Mouse (Mus musculus) neural tube, embryonic 10.5 days (tissue): ENCODE measurements at regions not wholly inside any gene's neighbourhood (a gene's known extent, or its start where the extent isn't known, plus 50 kb on each side); places are given as distances from the start of the nearest gene placed in this dataset.
A peak's percentile ranks its signal among the peaks of the same experiment; 100 is the strongest.

Source experiments
- DNase-seq: peaks from one replicate; pipeline ENCODE4 v3.0.0-alpha.2; 2017; ENCODE audit warnings: low spot score; ENCODE audit errors: extremely low spot score

DNA sequence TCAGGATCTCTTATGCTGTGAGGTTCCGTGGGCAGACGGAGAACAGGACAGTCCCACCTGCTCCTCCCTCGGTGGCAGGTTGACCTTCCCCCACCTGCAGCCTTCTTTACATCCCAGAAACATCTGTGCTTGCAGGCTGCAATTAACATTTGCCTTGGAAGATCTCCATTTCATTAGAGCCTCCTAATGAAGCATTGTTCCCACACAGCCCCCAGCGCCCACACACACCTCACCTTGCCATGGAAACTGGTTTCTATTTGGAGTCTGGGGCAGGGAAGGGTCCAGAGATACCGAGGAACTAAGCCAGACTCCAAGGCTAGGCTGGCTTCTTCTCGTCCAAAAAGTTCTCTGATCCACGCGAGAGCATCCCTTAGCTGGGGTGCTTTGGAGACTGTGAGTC, 56.6 kb upstream of the Rpl38 start:
- DNase-seq, result no peak

- DNase-seq, result no peak
Measured at GRCm38 (mm10) chr11:114608009-114608408, 60.3 kb upstream of the Rpl38 start.

- DNase-seq, result no peak
Measured at GRCm38 (mm10) chr11:114603108-114603507, 65.2 kb upstream of the Rpl38 start.

DNA sequence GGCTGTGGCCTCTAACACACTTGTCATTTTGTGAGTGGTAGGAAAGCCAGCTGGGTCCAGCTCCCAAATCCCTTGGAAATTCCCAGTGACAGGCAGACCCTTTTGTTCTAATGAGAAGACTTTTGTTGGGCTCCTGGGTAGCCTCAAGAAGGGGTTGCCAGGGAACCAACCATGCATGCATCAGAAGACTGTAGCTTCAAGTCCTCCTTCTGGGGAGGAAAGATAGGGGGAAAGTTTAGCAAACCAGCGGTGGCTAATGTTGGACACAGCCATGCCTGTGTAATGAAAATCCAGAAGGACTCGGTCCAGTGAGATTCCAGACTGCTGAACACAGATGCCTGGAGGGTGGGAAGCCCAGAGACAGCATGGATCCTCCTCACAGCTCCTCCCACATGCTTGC, 71.1 kb upstream of the Rpl38 start:
- no peak for DNase-seq

DNA sequence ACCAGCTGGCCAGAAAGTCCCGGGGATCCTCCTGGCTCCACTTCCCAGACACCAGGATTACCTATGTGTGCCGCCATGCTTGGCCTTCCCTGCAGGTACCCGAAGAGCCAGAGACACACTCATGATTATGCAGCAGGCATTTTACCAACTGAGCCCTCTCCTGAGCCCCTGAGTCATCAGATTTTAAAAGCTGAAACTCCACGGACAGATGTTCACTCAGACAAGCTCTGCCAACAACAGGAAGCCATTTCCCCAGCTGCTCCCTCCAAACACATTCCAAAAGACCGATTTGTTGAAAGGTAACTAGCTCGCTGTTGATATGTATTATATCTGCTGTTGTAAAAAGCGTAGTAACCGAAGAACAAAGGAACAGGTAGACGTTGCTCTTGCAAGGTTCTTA, 75.4 kb upstream of the Rpl38 start:
- DNase-seq, result no peak

DNA sequence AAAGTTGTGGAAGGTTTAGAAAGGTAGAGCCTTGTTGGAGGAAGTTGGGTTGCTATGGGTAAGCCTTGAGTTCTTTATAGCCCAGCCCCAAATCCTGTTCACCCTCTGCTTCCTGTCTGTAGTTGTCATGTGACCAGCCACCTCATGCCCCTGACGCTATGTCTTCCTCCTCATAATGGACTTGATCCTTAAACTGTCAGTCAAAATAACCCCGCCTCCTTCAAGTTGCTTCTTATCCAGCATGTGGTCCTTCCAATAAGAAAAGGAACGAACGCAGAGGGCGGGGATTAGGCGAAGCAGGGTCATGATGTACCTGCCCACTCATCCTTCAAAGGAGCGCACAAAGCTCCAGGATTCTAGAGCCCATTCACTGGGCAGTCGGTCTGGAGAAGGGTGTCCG, 79.8 kb upstream of the Rpl38 start:
- DNase-seq, result no peak

DNA sequence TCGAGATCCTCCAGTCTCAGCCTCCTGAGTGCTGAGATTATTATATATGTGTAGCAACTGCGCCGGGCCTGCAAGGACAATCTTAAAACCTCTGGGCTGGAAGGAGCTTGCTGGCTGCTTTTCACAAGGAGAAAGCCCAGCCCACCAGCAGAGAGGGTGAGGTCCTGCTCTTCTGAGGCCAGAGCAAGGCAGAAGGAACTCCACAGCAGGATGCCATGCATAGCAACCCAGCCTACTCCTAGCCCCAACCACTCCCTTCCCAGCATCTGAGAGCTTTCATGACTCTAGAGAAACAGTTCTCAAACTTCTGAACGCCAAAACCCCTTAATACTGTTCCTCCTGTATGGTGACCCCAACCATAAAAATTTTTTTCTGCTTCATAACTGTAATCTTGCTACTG, 80.3 kb upstream of the Rpl38 start:
- DNase-seq, result no peak

DNA sequence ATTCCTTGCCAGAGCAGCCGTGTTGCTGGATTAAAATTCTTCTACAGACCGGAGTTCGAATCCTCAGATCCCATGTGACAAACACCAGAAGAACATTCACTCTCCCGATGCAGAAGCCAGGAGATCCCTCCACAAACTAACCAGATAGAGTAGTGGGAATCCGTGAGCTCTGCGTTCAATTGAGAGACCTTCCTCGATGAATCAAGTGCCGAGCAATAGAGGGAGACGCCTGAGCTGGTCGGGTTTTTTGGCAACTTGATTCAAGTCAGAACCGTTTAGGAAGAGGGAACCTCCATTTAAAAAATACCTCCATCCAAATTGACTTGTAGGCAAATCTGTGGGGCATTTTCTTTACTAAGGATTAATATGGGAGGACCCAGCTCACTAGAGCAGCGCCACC, 81.9 kb upstream of the Rpl38 start:
- DNase-seq, result no peak

GRCm38 (mm10) chr11:114584804-114585203, 83.5 kb upstream of the Rpl38 start:
- DNase-seq, result no peak

DNA sequence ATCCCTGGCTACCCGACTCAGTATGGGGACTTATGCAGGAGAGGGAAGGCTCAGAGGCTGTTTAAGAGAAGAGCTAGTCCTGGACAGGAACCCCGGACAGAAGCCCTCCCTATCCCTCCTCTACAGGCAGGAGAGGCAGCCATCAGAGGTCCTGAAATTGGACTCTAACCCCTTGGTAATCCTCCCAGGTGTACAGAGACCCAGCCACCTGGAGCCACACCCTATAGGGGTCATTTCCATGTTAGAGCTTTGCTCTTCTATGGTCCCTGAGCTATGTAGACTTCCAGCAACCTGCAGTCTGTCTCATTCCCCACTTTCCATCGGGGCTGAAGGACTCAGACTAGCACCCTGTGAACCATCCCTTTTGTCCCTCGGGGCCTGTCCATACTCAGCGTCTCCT, 84.2 kb upstream of the Rpl38 start:
- DNase-seq, result no peak

DNA sequence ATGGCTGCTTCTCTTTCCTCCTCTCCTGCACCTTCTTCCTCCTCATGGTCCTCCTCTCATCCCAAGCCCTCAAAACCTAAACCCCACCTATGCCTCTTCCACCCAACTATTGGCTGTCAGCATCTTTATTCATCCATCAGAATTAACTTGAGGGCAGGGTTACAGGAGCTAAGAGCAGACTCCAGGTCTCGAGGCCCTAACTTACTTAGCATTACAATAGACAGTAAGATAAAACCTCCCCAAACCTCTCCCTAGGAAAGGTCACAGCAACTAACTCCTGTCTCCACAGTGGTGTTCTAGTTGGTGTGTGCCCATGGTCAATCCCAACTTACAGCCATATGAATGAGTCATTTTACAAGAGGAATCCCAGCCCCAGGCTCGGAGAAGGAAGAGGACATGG, 88.3 kb upstream of the Rpl38 start:
- no peak for DNase-seq

- no peak for DNase-seq
Measured at GRCm38 (mm10) chr11:114578551-114578950, 89.8 kb upstream of the Rpl38 start.

GRCm38 (mm10) chr11:114576803-114577202, 91.5 kb upstream of the Rpl38 start:
- DNase-seq, result no peak

GRCm38 (mm10) chr11:114571144-114571869, 97.0 kb upstream of the Rpl38 start:
- no peak for DNase-seq

DNA sequence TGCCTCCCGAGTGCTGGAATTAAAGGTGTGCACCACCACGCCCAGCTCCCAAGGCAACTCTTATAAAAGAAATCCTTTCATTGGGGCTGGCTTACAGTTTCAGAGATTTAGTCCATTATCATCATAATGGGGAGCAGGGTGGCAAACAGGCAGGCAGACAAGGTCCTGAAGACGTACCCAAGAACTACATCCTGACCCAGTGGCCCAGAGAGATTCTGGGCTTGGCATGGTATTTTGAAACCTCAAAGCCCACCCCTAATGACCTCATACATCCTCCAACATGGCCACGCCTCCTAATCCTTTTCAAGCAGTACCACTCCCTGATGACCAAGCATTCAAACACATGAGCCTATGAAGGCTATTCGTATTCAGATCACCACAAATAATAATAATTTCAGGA, 98.2 kb upstream of the Rpl38 start:
- DNase-seq, result no peak

DNA sequence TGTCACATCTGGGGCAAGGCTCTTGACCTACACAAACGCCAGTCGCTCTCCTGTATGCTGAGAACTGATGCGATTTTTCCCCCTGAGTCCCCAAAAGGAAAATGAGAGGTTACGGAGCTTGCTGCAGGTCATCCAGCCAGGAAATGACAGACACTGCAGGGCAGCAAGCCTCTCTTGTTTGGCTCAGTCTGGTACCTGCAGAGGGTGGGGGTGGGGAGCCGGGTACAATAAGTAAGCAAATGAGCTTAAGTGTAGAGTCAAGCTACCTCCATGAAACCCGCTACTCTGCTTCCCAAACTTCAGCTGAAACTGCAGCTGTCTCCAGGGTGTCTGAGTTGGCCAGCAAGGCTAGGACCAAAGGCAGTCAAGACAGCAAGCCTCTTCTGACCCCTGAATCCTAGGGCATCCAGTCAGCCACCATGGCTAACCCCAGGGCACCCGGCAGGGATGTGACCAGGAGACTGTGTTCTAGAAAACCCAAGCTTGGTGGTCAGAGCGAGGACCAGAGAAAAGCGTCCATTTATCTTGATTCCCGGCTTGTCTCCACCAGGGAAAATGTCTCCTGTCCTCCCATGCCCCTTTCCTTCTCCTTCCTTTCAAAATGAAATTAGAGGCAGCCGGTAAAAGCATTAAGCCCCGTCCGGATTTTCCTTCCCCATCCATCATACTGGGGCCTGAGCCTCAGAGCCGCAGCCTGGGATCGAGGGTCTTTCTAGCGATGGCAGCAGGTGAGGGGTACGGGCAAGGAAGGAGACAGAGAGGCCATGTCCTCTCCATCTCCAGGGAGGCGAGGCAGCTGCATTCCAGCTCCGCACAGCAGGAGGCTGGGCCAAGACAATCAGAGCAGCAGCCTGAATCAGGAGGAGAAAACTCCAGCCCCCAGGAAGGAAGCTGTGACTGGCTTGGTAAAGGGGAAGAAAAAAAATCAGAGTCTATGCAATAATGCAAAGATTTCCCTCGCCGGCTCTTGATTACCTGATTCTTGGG, 100.2 kb upstream of the Rpl38 start:
- DNase-seq, result peak; percentile 57

DNA sequence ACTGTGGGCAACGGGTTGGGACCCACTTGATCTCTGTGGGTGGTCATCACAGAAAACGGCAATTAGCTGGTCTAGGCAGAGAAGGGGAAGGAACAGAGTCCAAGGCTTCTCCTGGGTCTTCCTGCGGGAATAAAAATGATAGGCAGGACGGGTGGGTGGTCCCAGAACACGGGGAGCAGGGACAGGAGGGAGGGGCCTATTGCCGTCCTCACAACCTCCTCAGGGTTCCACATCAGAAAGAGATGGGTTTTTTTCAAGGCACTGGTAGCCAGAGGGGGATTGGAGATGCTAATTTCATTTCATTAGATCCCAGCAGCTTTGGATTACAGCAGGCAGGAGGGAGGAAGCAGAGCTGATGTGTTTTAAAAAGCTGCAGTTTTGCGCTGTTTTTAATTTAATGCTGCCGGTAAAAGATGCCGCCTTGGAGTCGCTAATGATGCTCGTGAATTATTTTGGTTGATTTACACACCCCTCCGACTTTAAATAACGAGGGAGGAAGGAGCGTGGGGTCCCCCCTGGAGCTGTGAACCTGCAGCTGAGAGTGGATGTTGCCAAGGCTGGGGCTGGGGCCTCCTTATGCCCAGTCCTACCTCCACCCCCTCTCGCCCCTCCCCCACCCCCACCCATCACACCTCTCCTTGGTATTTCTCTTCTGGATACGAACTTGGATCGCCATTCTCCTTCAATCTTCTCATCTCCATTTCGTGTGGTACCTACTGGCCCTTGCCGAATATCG, 101.1 kb upstream of the Rpl38 start:
- no peak for DNase-seq

- no peak for DNase-seq
Measured at GRCm38 (mm10) chr11:114564949-114565348, 103.4 kb upstream of the Rpl38 start.

GRCm38 (mm10) chr11:114563172-114563571, 105.2 kb upstream of the Rpl38 start:
- no peak for DNase-seq

- no peak for DNase-seq
Measured at GRCm38 (mm10) chr11:114554576-114554975, 113.7 kb upstream of the Rpl38 start.

GRCm38 (mm10) chr11:114553992-114554391, 114.3 kb upstream of the Rpl38 start:
- DNase-seq, result no peak

DNA sequence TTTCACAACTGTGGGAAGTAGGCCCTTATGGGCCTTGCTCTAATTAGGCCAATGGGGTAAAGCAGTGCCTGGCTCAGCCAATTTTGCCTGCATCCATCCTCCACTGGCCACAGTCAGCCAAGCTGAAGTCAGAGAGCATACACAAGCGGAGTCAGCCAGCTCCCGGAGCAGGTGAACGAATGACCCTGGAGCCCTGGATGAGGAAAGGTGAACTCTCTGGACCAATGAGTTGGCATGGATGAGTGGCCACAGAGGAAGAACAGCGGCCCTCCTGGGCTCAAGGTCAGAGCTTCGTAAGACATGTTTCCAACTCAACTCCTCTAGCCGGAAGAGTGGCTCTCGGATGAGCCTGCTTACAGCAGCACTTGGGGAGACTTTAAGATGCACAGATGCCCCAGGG, 116.1 kb upstream of the Rpl38 start:
- no peak for DNase-seq
